In the genomic region with DNA sequence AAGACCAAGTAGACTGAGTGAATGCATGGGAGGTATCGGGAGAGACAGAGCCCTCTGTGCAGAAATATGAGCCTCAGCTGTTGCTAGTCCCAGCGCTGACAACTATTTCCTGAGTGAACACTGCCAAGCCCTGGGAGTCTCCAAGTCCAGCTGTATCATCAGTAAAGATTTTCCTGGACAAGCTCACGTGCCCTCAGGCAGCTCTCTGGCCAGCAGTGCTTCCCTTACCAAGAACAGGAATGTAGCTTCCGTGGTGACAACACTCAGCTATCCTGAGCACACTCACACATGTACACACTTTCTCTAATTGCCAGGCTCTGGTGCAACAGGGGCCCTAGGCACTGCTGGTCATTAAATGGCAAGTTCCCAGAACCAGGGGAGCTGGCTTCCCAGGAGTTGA, we compare ENCODE assay signal across 9 mouse cellular contexts. TPM values are rescaled to one million over a fixed set of nuclear protein-coding genes. Genes with fewer than 3 reads are reported as not detected.
A peak's percentile ranks its signal among the peaks of the same experiment; 100 is the strongest.
DNase-seq lines count a peak whose midpoint lies in the region; ATAC-seq and TF ChIP-seq lines count a peak whose summit lies in the region.
"Had no signal": no experiment of that assay in that cellular context is flagged by ENCODE, and none has a peak within 500 bp of the region (broad histone marks: within the 10 kb centered on the region; RNA-seq: fewer than 3 reads in every experiment).

No protein-coding gene starts in this region.

- TF ChIP-seq CTCF in kidney, postnatal 0 days (IDR thresholded peaks at IDR 0.05; ENCODE audit: low read depth), result no peak

- peak; percentile 5 to 38 for DNase-seq in adrenal gland, adult (ENCODE audit: inconsistent age in 2 of 2, low spot score in 1 of 2)
- no peak for DNase-seq in adrenal gland, adult 8-10 months
- peak; percentile 84 for DNase-seq in Muller cell, postnatal 12 days (ENCODE audit: inconsistent ontology term)
- peak; percentile 71 to 73 for DNase-seq in heart, adult 9 months (ENCODE audit: low spot score in 2 of 2)
- DNase-seq in kidney, postnatal 0 days (ENCODE audit: low spot score), result peak; percentile 93
- DNase-seq in left cerebral cortex, postnatal 36 days (ENCODE audit: low spot score in 2 of 2), result no peak
- no peak for DNase-seq in right cerebral cortex, postnatal 4 days

- no peaks in the 10 kb centered on the region for H3K4me1 ChIP-seq in kidney, postnatal 0 days (replicated peaks; ENCODE audit: insufficient read depth, low read length)
- H3K4me1 ChIP-seq in neural tube, embryonic 15.5 days, result peaks cover 23% of the 10 kb centered on the region

- no peak overlapping the region for H3K4me3 ChIP-seq in kidney, postnatal 0 days (replicated peaks; ENCODE audit: low read depth, low read length)
- H3K4me3 ChIP-seq in neural tube, embryonic 15.5 days (replicated peaks), result no peak overlapping the region

- no peaks in the 10 kb centered on the region for H3K27me3 ChIP-seq in kidney, postnatal 0 days (ENCODE audit: insufficient read depth, low read length)
- no peaks in the 10 kb centered on the region for H3K27me3 ChIP-seq in neural tube, embryonic 15.5 days (replicated peaks)

- no peak overlapping the region for H3K4me2 ChIP-seq in kidney, postnatal 0 days (ENCODE audit: low read length)
- H3K4me2 ChIP-seq in neural tube, embryonic 15.5 days, result no peak overlapping the region

- H3K36me3 ChIP-seq in kidney, postnatal 0 days (ENCODE audit: insufficient read depth, low read length), result no peaks in the 10 kb centered on the region
- H3K36me3 ChIP-seq in neural tube, embryonic 15.5 days, result no peaks in the 10 kb centered on the region

- H3K27ac ChIP-seq in kidney, postnatal 0 days, result peak overlapping the region; percentile 71
- H3K27ac ChIP-seq in neural tube, embryonic 15.5 days (replicated peaks), result 0 out of 2 replicates have a peak overlapping the region, but pooled peaks have one; percentile 33
- H3K27ac ChIP-seq: macrophage had no signal

- H3K9me3 ChIP-seq in kidney, postnatal 0 days (replicated peaks; ENCODE audit: low read length), result no peaks in the 10 kb centered on the region
- H3K9me3 ChIP-seq in neural tube, embryonic 15.5 days (replicated peaks), result no peaks in the 10 kb centered on the region

- no peak overlapping the region for H3K9ac ChIP-seq in kidney, postnatal 0 days (ENCODE audit: low read depth, low read length)
- no peak overlapping the region for H3K9ac ChIP-seq in neural tube, embryonic 15.5 days (replicated peaks)

- intact Hi-C loops in left cerebral cortex, postnatal 36 days (cut with DNase I), result loop anchor here (5.0 kb wide), 1 partner anchor 73 kb away; no protein-coding TSS in a partner anchor

- WGBS in kidney, postnatal 0 days, result 12% methylated on average over 4 of the region's 4 CpGs
- WGBS in neural tube, embryonic 15.5 days, result 54% methylated on average over 4 of the region's 4 CpGs

- peak; percentile 79 for ATAC-seq in kidney, postnatal 0 days (replicated peaks; ENCODE audit: low FRiP score, low read depth)
- no peak for ATAC-seq in neural tube, embryonic 15.5 days (ENCODE audit: low FRiP score)

RNA-seq across cellular contexts. Expression of gene Hrh2, which starts 57.1 kb away (rescaled TPM):
- total RNA-seq in adrenal gland, adult 8-10 months (2022), result under 1 TPM; 0.10 to 0.48 (median 0.34) TPM
- 0.05 TPM in 1 of 2 replicates, not detected in the other for polyA plus RNA-seq in kidney, postnatal 0 days (2015; fragmentation: Nextera tagmentation; extraction: Ambion mirVana)
- polyA plus RNA-seq in neural tube, embryonic 15.5 days (2015; fragmentation: Nextera tagmentation; extraction: Ambion mirVana), result 0.45 and 0.74 TPM in 2 replicates
- 10 to 100 TPM; 12.7 to 14.7 TPM for total RNA-seq in left cerebral cortex, postnatal 36 days (2021)

Comparison
In these comparisons a context has a peak if more than half of its experiments do, and no peak if none do; other contexts are left out.
1. DNase-seq: peak in adrenal gland, adult (2 of 2), Muller cell, postnatal 12 days (single experiment), heart, adult 9 months (2 of 2) and kidney, postnatal 0 days (single experiment); none in adrenal gland, adult 8-10 months (single experiment), left cerebral cortex, postnatal 36 days (0 of 2) and right cerebral cortex, postnatal 4 days (single experiment).
2. RNA of gene Hrh2, which starts 57.1 kb away (total RNA-seq): 12.7 to 14.7 TPM in left cerebral cortex, postnatal 36 days; 0.10 to 0.48 TPM in adrenal gland, adult 8-10 months; every median in the first group is over 4 times any median in the second.